Mouse (Mus musculus): ENCODE results near the gene Chfr.

GRCm38 (mm10) chr5:110101716-110102347 is 33.8 kb upstream of the Chfr start:
- no peak for TF ChIP-seq CTCF (IDR thresholded peaks at IDR 0.05)
- TF ChIP-seq EP300 (IDR thresholded peaks at IDR 0.05): no peak
